12 mouse cellular contexts compared by ENCODE assay signal in genomic region chr10:61661887-61662286, GRCm38 (mm10). TPM values are rescaled to one million over a fixed set of nuclear protein-coding genes. Genes with fewer than 3 reads are reported as not detected.
A peak's percentile ranks its signal among the peaks of the same experiment; 100 is the strongest.
DNase-seq lines count a peak whose midpoint lies in the region; ATAC-seq lines count a peak whose summit lies in the region.
"Had no signal": no experiment of that assay in that cellular context is flagged by ENCODE, and none has a peak within 500 bp of the region (broad histone marks: within the 10 kb centered on the region; RNA-seq: fewer than 3 reads in every experiment).

No protein-coding gene starts in this region.

- H3K9me3 ChIP-seq in forebrain, embryonic 12.5 days = no peaks in the 10 kb centered on the region
- H3K9me3 ChIP-seq in forebrain, embryonic 11.5 days (ENCODE audit: control insufficient read depth, low read length) = no peaks in the 10 kb centered on the region
- no peaks in the 10 kb centered on the region for H3K9me3 ChIP-seq in midbrain, embryonic 12.5 days
- H3K9me3 ChIP-seq in midbrain, embryonic 10.5 days (replicated peaks) = no peaks in the 10 kb centered on the region
- H3K9me3 ChIP-seq: liver, embryonic 13.5 days; neural tube, embryonic 12.5 days had no signal

- peaks cover 58% of the 10 kb centered on the region for H3K36me3 ChIP-seq in forebrain, embryonic 12.5 days (replicated peaks)
- no peaks in the 10 kb centered on the region; the same call in 1 of the 2 replicates for H3K36me3 ChIP-seq in forebrain, embryonic 11.5 days (ENCODE audit: control insufficient read depth, insufficient read depth, low read length)
- peaks cover 52% of the 10 kb centered on the region for H3K36me3 ChIP-seq in midbrain, embryonic 12.5 days
- peaks cover 88% of the 10 kb centered on the region for H3K36me3 ChIP-seq in midbrain, embryonic 10.5 days

- no peak overlapping the region for H3K9ac ChIP-seq in forebrain, embryonic 12.5 days
- no peak overlapping the region for H3K9ac ChIP-seq in forebrain, embryonic 11.5 days (ENCODE audit: low read length)
- H3K9ac ChIP-seq in midbrain, embryonic 12.5 days (replicated peaks) = no peak overlapping the region
- H3K9ac ChIP-seq: liver, embryonic 13.5 days; neural tube, embryonic 12.5 days had no signal

- H3K4me2 ChIP-seq in forebrain, embryonic 12.5 days = no peak overlapping the region
- no peak overlapping the region for H3K4me2 ChIP-seq in forebrain, embryonic 11.5 days (ENCODE audit: low read depth, low read length, severe bottlenecking)
- no peak overlapping the region for H3K4me2 ChIP-seq in midbrain, embryonic 12.5 days (replicated peaks)
- H3K4me2 ChIP-seq: liver, embryonic 13.5 days had no signal

- no peak for DNase-seq in forebrain, embryonic 11.5 days (ENCODE audit: low spot score)
- no peak for DNase-seq in midbrain, embryonic 10.5 days (ENCODE audit: low spot score)
- peak; percentile 75 for DNase-seq in NIH3T3 (ENCODE audit: low read depth)
- peak; percentile 9 for DNase-seq in heart, postnatal 4 days
- DNase-seq in left cerebral cortex, postnatal 4 days = no peak
- no peak for DNase-seq in cerebellum, postnatal 10 days
- DNase-seq: layer of hippocampus, adult 9-11 months; liver, embryonic 13.5 days had no signal

- no peak overlapping the region for H3K4me3 ChIP-seq in forebrain, embryonic 12.5 days (replicated peaks)
- H3K4me3 ChIP-seq in forebrain, embryonic 11.5 days (ENCODE audit: low read depth, low read length) = no peak overlapping the region
- H3K4me3 ChIP-seq in midbrain, embryonic 12.5 days = no peak overlapping the region
- no peak overlapping the region for H3K4me3 ChIP-seq in midbrain, embryonic 10.5 days
- H3K4me3 ChIP-seq: liver, embryonic 13.5 days; neural tube, embryonic 12.5 days had no signal

- WGBS in forebrain, embryonic 12.5 days = 80% methylated on average over 8 of the region's 8 CpGs
- WGBS in forebrain, embryonic 11.5 days = 84% methylated on average over 8 of the region's 8 CpGs
- 82% methylated on average over 8 of the region's 8 CpGs for WGBS in midbrain, embryonic 12.5 days
- 81% methylated on average over 8 of the region's 8 CpGs for WGBS in midbrain, embryonic 10.5 days

- H3K27me3 ChIP-seq in forebrain, embryonic 12.5 days = no peaks in the 10 kb centered on the region
- no peaks in the 10 kb centered on the region for H3K27me3 ChIP-seq in forebrain, embryonic 11.5 days (ENCODE audit: control insufficient read depth, insufficient read depth, low read length)
- no peaks in the 10 kb centered on the region for H3K27me3 ChIP-seq in midbrain, embryonic 12.5 days
- H3K27me3 ChIP-seq in midbrain, embryonic 10.5 days (ENCODE audit: low read depth, poor library complexity, severe bottlenecking) = no peaks in the 10 kb centered on the region
- H3K27me3 ChIP-seq: liver, embryonic 13.5 days; neural tube, embryonic 12.5 days; Patski had no signal

- H3K4me1 ChIP-seq in forebrain, embryonic 12.5 days = no peaks in the 10 kb centered on the region
- no peaks in the 10 kb centered on the region for H3K4me1 ChIP-seq in forebrain, embryonic 11.5 days (replicated peaks; ENCODE audit: control insufficient read depth, insufficient read depth, low read length)
- no peaks in the 10 kb centered on the region for H3K4me1 ChIP-seq in midbrain, embryonic 12.5 days
- H3K4me1 ChIP-seq in midbrain, embryonic 10.5 days = no peaks in the 10 kb centered on the region
- H3K4me1 ChIP-seq: liver, embryonic 13.5 days had no signal

- intact Hi-C loops in left cerebral cortex, postnatal 4 days (cut with DNase I) = no loop called here

- H3K27ac ChIP-seq in forebrain, embryonic 12.5 days = peak overlapping the region; percentile 75
- H3K27ac ChIP-seq in forebrain, embryonic 11.5 days (ENCODE audit: low read depth, low read length) = no peak overlapping the region
- 0 out of 2 replicates have a peak overlapping the region, but pooled peaks have one; percentile 7 for H3K27ac ChIP-seq in midbrain, embryonic 12.5 days (replicated peaks)
- no peak overlapping the region for H3K27ac ChIP-seq in midbrain, embryonic 10.5 days (replicated peaks)
- H3K27ac ChIP-seq: liver, embryonic 13.5 days; neural tube, embryonic 12.5 days had no signal

- no peak for ATAC-seq in forebrain, embryonic 12.5 days (ENCODE audit: low FRiP score)
- no peak for ATAC-seq in forebrain, embryonic 11.5 days (replicated peaks; ENCODE audit: low FRiP score)
- no peak for ATAC-seq in midbrain, embryonic 12.5 days (ENCODE audit: low FRiP score, low read depth)
- ATAC-seq: Patski had no signal

RNA-seq across cellular contexts. Expression of gene Ppa1, which starts 13.5 kb away (rescaled TPM):
- polyA plus RNA-seq in forebrain, embryonic 12.5 days (2016; fragmentation: Nextera tagmentation; extraction: Ambion mirVana) = 264 and 269 TPM in 2 replicates
- polyA plus RNA-seq in forebrain, embryonic 11.5 days (2014; fragmentation: Nextera tagmentation; extraction: Ambion mirVana) = 325 and 330 TPM in 2 replicates
- polyA plus RNA-seq in midbrain, embryonic 12.5 days (2016; fragmentation: Nextera tagmentation; extraction: Ambion mirVana) = 236 and 247 TPM in 2 replicates
- 310 and 362 TPM in 2 replicates for polyA plus RNA-seq in midbrain, embryonic 10.5 days (2016; fragmentation: Nextera tagmentation; extraction: Ambion mirVana)
- total RNA-seq in heart, postnatal 4 days (2021) = 10 to 100 TPM; 55.2 to 61.6 TPM
- 100 to 1,000 TPM; 126 to 138 TPM for total RNA-seq in left cerebral cortex, postnatal 4 days (2021)

RNA-seq across cellular contexts. Expression of gene Sar1a, which starts 18.2 kb away (rescaled TPM):
- 216 and 221 TPM in 2 replicates for polyA plus RNA-seq in forebrain, embryonic 12.5 days (2016; fragmentation: Nextera tagmentation; extraction: Ambion mirVana)
- polyA plus RNA-seq in forebrain, embryonic 11.5 days (2014; fragmentation: Nextera tagmentation; extraction: Ambion mirVana) = 231 and 238 TPM in 2 replicates
- polyA plus RNA-seq in midbrain, embryonic 12.5 days (2016; fragmentation: Nextera tagmentation; extraction: Ambion mirVana) = 203 and 228 TPM in 2 replicates
- 232 and 244 TPM in 2 replicates for polyA plus RNA-seq in midbrain, embryonic 10.5 days (2016; fragmentation: Nextera tagmentation; extraction: Ambion mirVana)
- 100 to 1,000 TPM; 151 to 153 TPM for total RNA-seq in heart, postnatal 4 days (2021)
- 100 to 1,000 TPM; 135 to 139 TPM for total RNA-seq in left cerebral cortex, postnatal 4 days (2021)

RNA-seq across cellular contexts. Expression of gene Tysnd1, which starts 33.4 kb away (rescaled TPM):
- polyA plus RNA-seq in forebrain, embryonic 12.5 days (2016; fragmentation: Nextera tagmentation; extraction: Ambion mirVana) = 28.4 and 28.9 TPM in 2 replicates
- polyA plus RNA-seq in forebrain, embryonic 11.5 days (2014; fragmentation: Nextera tagmentation; extraction: Ambion mirVana) = 33.4 and 39.0 TPM in 2 replicates
- 30.9 and 33.2 TPM in 2 replicates for polyA plus RNA-seq in midbrain, embryonic 12.5 days (2016; fragmentation: Nextera tagmentation; extraction: Ambion mirVana)
- 27.4 and 28.7 TPM in 2 replicates for polyA plus RNA-seq in midbrain, embryonic 10.5 days (2016; fragmentation: Nextera tagmentation; extraction: Ambion mirVana)
- 10 to 100 TPM; 21.0 to 22.6 TPM for total RNA-seq in heart, postnatal 4 days (2021)
- 10 to 100 TPM; 32.0 to 36.6 TPM for total RNA-seq in left cerebral cortex, postnatal 4 days (2021)

RNA-seq across cellular contexts. Expression of gene Aifm2, which starts 53.2 kb away (rescaled TPM):
- polyA plus RNA-seq in forebrain, embryonic 12.5 days (2016; fragmentation: Nextera tagmentation; extraction: Ambion mirVana) = 5.8 and 6.1 TPM in 2 replicates
- polyA plus RNA-seq in forebrain, embryonic 11.5 days (2014; fragmentation: Nextera tagmentation; extraction: Ambion mirVana) = 5.9 and 6.2 TPM in 2 replicates
- 6.7 and 7.3 TPM in 2 replicates for polyA plus RNA-seq in midbrain, embryonic 12.5 days (2016; fragmentation: Nextera tagmentation; extraction: Ambion mirVana)
- polyA plus RNA-seq in midbrain, embryonic 10.5 days (2016; fragmentation: Nextera tagmentation; extraction: Ambion mirVana) = 5.2 and 7.0 TPM in 2 replicates
- 10 to 100 TPM; 33.3 to 35.5 TPM for total RNA-seq in heart, postnatal 4 days (2021)
- 10 to 100 TPM in 1 of 2 experiments, 1 to 10 TPM in 1; 9.5 to 10.4 TPM for total RNA-seq in left cerebral cortex, postnatal 4 days (2021)

Comparison
In these comparisons a context has a peak if more than half of its experiments do, and no peak if none do; other contexts are left out.
1. H3K27ac ChIP-seq: peak in forebrain, embryonic 12.5 days (single experiment) and midbrain, embryonic 12.5 days (single experiment); none in forebrain, embryonic 11.5 days (single experiment) and midbrain, embryonic 10.5 days (single experiment).
2. DNase-seq: peak in NIH3T3 (single experiment) and heart, postnatal 4 days (single experiment); none in forebrain, embryonic 11.5 days (single experiment), midbrain, embryonic 10.5 days (single experiment), left cerebral cortex, postnatal 4 days (single experiment) and cerebellum, postnatal 10 days (0 of 2).